Mouse (Mus musculus) Patski (cell line): Measurements from ENCODE around the gene Usp3. TPM values are rescaled to one million over a fixed set of nuclear protein-coding genes. Genes with fewer than 3 reads are reported as not detected.

Experiments
- ATAC-seq: fragments of 100-300 bp; one replicate; pipeline ENCODE4 v1.8.0; 2021
- CTCF ChIA-PET: fragments of 350-600 bp; sonication (Branson Sonifier 250); formaldehyde crosslinking; loops from one replicate; lab custom pipeline; 2022; ENCODE audit warnings: inconsistent platforms; lab: Charles Lee
- POLR2A ChIA-PET: fragments of 350-600 bp; sonication (Branson Sonifier 250); formaldehyde crosslinking; loops from one replicate; lab custom pipeline; 2022; ENCODE audit warnings: antibody characterized with exemption, inconsistent platforms; lab: Charles Lee
- DNase-seq: peaks from one replicate; pipeline ENCODE4 v3.0.0-alpha.2; 2011; ENCODE audit warnings: low read depth, low spot score
- H3K27me3 ChIP-seq: fragments of 371-371 bp; one replicate; pipeline ENCODE4 v1.5.1; 2021
- CTCF ChIP-seq: fragments of 100-300 bp; IDR thresholded peaks from one replicate; pipeline ENCODE4 v1.5.1; 2021
- in situ Hi-C: fragments of 300-500 bp; cut with MboI; formaldehyde crosslinking; loops from 3 replicates; pipeline ENCODE4 v1.11.1; 2018; ENCODE audit warnings: low pct_unique_long_range_greater_than_20kb, mixed read lengths
- polyA plus RNA-seq: library from polyadenylated mRNA; unstranded; gene quantifications from one replicate; pipeline ENCODE4 v1.2.3, GENCODE M21; 2021

Usp3 gene
- polyA plus RNA-seq, result 57.5 TPM

GRCm38 (mm10) chr9:66592708-66593612, at the start of gene Usp3:
Gene Usp3, minus strand, starts transcription at chr9:66593142.
- DNase-seq (peak; percentile 85), ATAC-seq (peak; percentile 78)
- TF ChIP-seq CTCF, result no peak
- ChIA-PET CTCF (no interaction called here), POLR2A (interaction anchor here (1.0 kb wide), 1 partner anchor 34 kb away, joined by 5 read pairs; no protein-coding TSS in a partner anchor)
- in situ Hi-C loops, result no loop called here
- H3K27me3 ChIP-seq, result no peaks in the 10 kb centered on the region

- in situ Hi-C loops, result loop anchor here (25.0 kb wide), 1 partner anchor 297 kb away; the partner anchor contains the start of gene Rps27l
- no peak for DNase-seq
- no peaks in the 10 kb centered on the region for H3K27me3 ChIP-seq
- ATAC-seq, result no peak
- TF ChIP-seq CTCF, result no peak
- ChIA-PET POLR2A (no interaction called here), CTCF (interaction anchor here (1.0 kb wide), 1 partner anchor 34 kb away, joined by 3 read pairs; no protein-coding TSS in a partner anchor)
These were observed 47.5 kb upstream of the Usp3 start for GRCm38 (mm10) chr9:66640491-66640890.

GRCm38 (mm10) chr9:66639626-66640025, 46.7 kb upstream of the Usp3 start:
- in situ Hi-C loops, result loop anchor here (25.0 kb wide), 1 partner anchor 298 kb away; the partner anchor contains the start of gene Rps27l
- POLR2A ChIA-PET, result no interaction called here
- CTCF ChIA-PET, result interaction anchor here (1.0 kb wide), 1 partner anchor 33 kb away, joined by 3 read pairs; no protein-coding TSS in a partner anchor
- DNase-seq (no peak), ATAC-seq (no peak)
- H3K27me3 ChIP-seq, result no peaks in the 10 kb centered on the region
- no peak for TF ChIP-seq CTCF

GRCm38 (mm10) chr9:66632441-66632840, 39.5 kb upstream of the Usp3 start:
- TF ChIP-seq CTCF, result no peak
- ChIA-PET CTCF (interaction anchor here (0.7 to 1.7 kb wide), 2 partner anchors 10 to 156 kb away, joined by 4 to 5 read pairs; no protein-coding TSS in a partner anchor), POLR2A (interaction anchor here (0.7 kb wide), 1 partner anchor 9 kb away, joined by 4 read pairs; no protein-coding TSS in a partner anchor)
- in situ Hi-C loops, result loop anchor here (25.0 kb wide), 1 partner anchor 305 kb away; the partner anchor contains the start of gene Rps27l
- ATAC-seq, result no peak
- H3K27me3 ChIP-seq, result no peaks in the 10 kb centered on the region
- no peak for DNase-seq

- ChIA-PET CTCF (interaction anchor here (1.0 to 1.7 kb wide), 4 partner anchors 9 to 139 kb away, joined by 3 to 5 read pairs (median 4); no protein-coding TSS in a partner anchor), POLR2A (interaction anchor here (1.0 kb wide), 1 partner anchor 40 kb away, joined by 4 read pairs; no protein-coding TSS in a partner anchor)
- ATAC-seq (peak; percentile 39), DNase-seq (peak; percentile 48)
- no peak for TF ChIP-seq CTCF
- in situ Hi-C loops, result loop anchor here (25.0 kb wide), 1 partner anchor 306 kb away; the partner anchor contains the start of gene Rps27l
- no peaks in the 10 kb centered on the region for H3K27me3 ChIP-seq
These were observed 38.0 kb upstream of the Usp3 start for GRCm38 (mm10) chr9:66630931-66631330.

GRCm38 (mm10) chr9:66626661-66627060, 33.7 kb upstream of the Usp3 start:
- H3K27me3 ChIP-seq, result no peaks in the 10 kb centered on the region
- peak; percentile 47 for DNase-seq
- CTCF ChIA-PET, result no interaction called here
- TF ChIP-seq CTCF, result no peak
- in situ Hi-C loops, result loop anchor here (25.0 kb wide), 1 partner anchor 311 kb away; the partner anchor contains the start of gene Rps27l
- no peak for ATAC-seq
- POLR2A ChIA-PET, result interaction anchor here (1.0 kb wide), 1 partner anchor 34 kb away, joined by 5 read pairs; the partner anchor contains the start of gene Usp3

GRCm38 (mm10) chr9:66625974-66626530, 33.1 kb upstream of the Usp3 start:
- no peak for DNase-seq
- in situ Hi-C loops, result loop anchor here (25.0 kb wide), 1 partner anchor 311 kb away; the partner anchor contains the start of gene Rps27l
- ChIA-PET POLR2A (no interaction called here), CTCF (no interaction called here)
- no peaks in the 10 kb centered on the region for H3K27me3 ChIP-seq
- no peak for TF ChIP-seq CTCF
- ATAC-seq, result no peak

GRCm38 (mm10) chr9:66624873-66625272, 31.9 kb upstream of the Usp3 start:
- no peaks in the 10 kb centered on the region for H3K27me3 ChIP-seq
- ATAC-seq, result no peak
- in situ Hi-C loops, result loop anchor here (25.0 kb wide), 1 partner anchor 312 kb away; the partner anchor contains the start of gene Rps27l
- DNase-seq, result no peak
- CTCF ChIA-PET, result no interaction called here
- POLR2A ChIA-PET, result interaction anchor here (0.5 kb wide), 1 partner anchor 19 kb away, joined by 3 read pairs; no protein-coding TSS in a partner anchor
- TF ChIP-seq CTCF, result no peak

- ChIA-PET POLR2A (interaction anchor here (0.6 kb wide), 1 partner anchor 38 kb away, joined by 6 read pairs; no protein-coding TSS in a partner anchor), CTCF (no interaction called here)
- in situ Hi-C loops, result no loop called here
- no peaks in the 10 kb centered on the region for H3K27me3 ChIP-seq
- no peak for TF ChIP-seq CTCF
- no peak for ATAC-seq
- no peak for DNase-seq
These were observed 30.7 kb upstream of the Usp3 start for GRCm38 (mm10) chr9:66623627-66624026.

GRCm38 (mm10) chr9:66620581-66620981, 27.6 kb upstream of the Usp3 start:
- POLR2A ChIA-PET, result interaction anchor here (1.0 kb wide), 1 partner anchor 29 kb away, joined by 3 read pairs; no protein-coding TSS in a partner anchor
- CTCF ChIA-PET, result interaction anchor here (0.8 to 3.0 kb wide), 2 partner anchors 9 to 12 kb away, joined by 3 to 18 read pairs; no protein-coding TSS in a partner anchor
- ATAC-seq (peak; percentile 39), DNase-seq (peak; percentile 65)
- in situ Hi-C loops, result no loop called here
- H3K27me3 ChIP-seq, result no peaks in the 10 kb centered on the region
- TF ChIP-seq CTCF, result no peak
